Mouse (Mus musculus) left cerebral cortex, adult 2 months (tissue): ENCODE measurements around the gene Rasgef1a. TPM values are rescaled to one million over a fixed set of nuclear protein-coding genes. Genes with fewer than 3 reads are reported as not detected.
A peak's percentile ranks its signal among the peaks of the same experiment; 100 is the strongest.

Experiments
- DNase-seq, 2 experiments: peaks; one replicate each; pipeline ENCODE4 v3.0.0; 2021 to 2022; ENCODE audit warnings: low spot score in 2 of 2, mixed read lengths in 1 of 2; ENCODE audit errors: extremely low spot score in 1 of 2
- H3K27ac ChIP-seq: fragments of 200-600 bp; 2 replicates; pipeline ENCODE4 v1.8.1; 2022
- H3K4me3 ChIP-seq: fragments of 200-600 bp; 2 replicates; pipeline ENCODE4 v1.8.1; 2022
- CTCF ChIP-seq: fragments of 200-600 bp; IDR thresholded peaks from 2 replicates; pipeline ENCODE4 v1.8.1; 2022; ENCODE audit warnings: antibody characterized with exemption, mild to moderate bottlenecking, moderate library complexity
- intact Hi-C: fragments of 180-260 bp; cut with DNase I; formaldehyde crosslinking; loops from one replicate; pipeline ENCODE4 v1.15.1; 2025
- total RNA-seq, 2 experiments: library from RNA; stranded (reverse); gene quantifications; 2 replicates each; pipeline ENCODE4 v1.2.3; 2021

The Rasgef1a gene
- total RNA-seq, 2 experiments from 2014 or later = 208 to 213 TPM

- TF ChIP-seq CTCF = no peak
- no peak for DNase-seq
- Histone ChIP-seq H3K4me3 (no peak overlapping the region), H3K27ac (no peak overlapping the region)
- intact Hi-C loops = no loop called here
These were observed 65.5 kb downstream of the Rasgef1a start for GRCm38 (mm10) chr6:118076748-118077147.

- no peak overlapping the region; the same call in 1 of the 2 replicates for H3K27ac ChIP-seq
- no peak for DNase-seq
- TF ChIP-seq CTCF = no peak
- intact Hi-C loops = no loop called here
- H3K4me3 ChIP-seq = no peak overlapping the region
These were observed 66.2 kb downstream of the Rasgef1a start for GRCm38 (mm10) chr6:118077421-118077820.

GRCm38 (mm10) chr6:118078751-118079150, 67.5 kb downstream of the Rasgef1a start:
- intact Hi-C loops = no loop called here
- DNase-seq = peak in 1 of 2 experiments; percentile 9
- no peak for TF ChIP-seq CTCF
- no peak overlapping the region for H3K4me3 ChIP-seq
- no peak overlapping the region for H3K27ac ChIP-seq

- Histone ChIP-seq H3K4me3 (no peak overlapping the region), H3K27ac (no peak overlapping the region)
- TF ChIP-seq CTCF = no peak
- intact Hi-C loops = no loop called here
- peak in 1 of 2 experiments; percentile 7 for DNase-seq
These were observed 68.1 kb downstream of the Rasgef1a start for GRCm38 (mm10) chr6:118079292-118079691.

- intact Hi-C loops = no loop called here
- Histone ChIP-seq H3K27ac (no peak overlapping the region), H3K4me3 (no peak overlapping the region)
- DNase-seq = peak in 1 of 2 experiments; percentile 9
- no peak for TF ChIP-seq CTCF
These were observed 68.7 kb downstream of the Rasgef1a start for GRCm38 (mm10) chr6:118079762-118080465.

GRCm38 (mm10) chr6:118080711-118081110, 69.5 kb downstream of the Rasgef1a start:
- intact Hi-C loops = no loop called here
- DNase-seq = peak in 1 of 2 experiments; percentile 7
- Histone ChIP-seq H3K4me3 (no peak overlapping the region), H3K27ac (no peak overlapping the region)
- no peak for TF ChIP-seq CTCF

GRCm38 (mm10) chr6:118082384-118082783, 71.1 kb downstream of the Rasgef1a start:
- Histone ChIP-seq H3K27ac (no peak overlapping the region), H3K4me3 (no peak overlapping the region)
- TF ChIP-seq CTCF = no peak
- intact Hi-C loops = no loop called here
- no peak for DNase-seq

GRCm38 (mm10) chr6:118083608-118084007, 72.4 kb downstream of the Rasgef1a start:
- TF ChIP-seq CTCF = no peak
- intact Hi-C loops = no loop called here
- no peak overlapping the region for H3K4me3 ChIP-seq
- DNase-seq = no peak
- no peak overlapping the region for H3K27ac ChIP-seq

GRCm38 (mm10) chr6:118084596-118084995, 73.4 kb downstream of the Rasgef1a start:
- DNase-seq = no peak
- no peak for TF ChIP-seq CTCF
- H3K4me3 ChIP-seq = no peak overlapping the region
- intact Hi-C loops = no loop called here
- no peak overlapping the region for H3K27ac ChIP-seq

GRCm38 (mm10) chr6:118087955-118088354, 76.7 kb downstream of the Rasgef1a start:
- intact Hi-C loops = no loop called here

GRCm38 (mm10) chr6:118088750-118089440, 77.7 kb downstream of the Rasgef1a start:
- Histone ChIP-seq H3K4me3 (no peak overlapping the region), H3K27ac (no peak overlapping the region)
- TF ChIP-seq CTCF = no peak
- intact Hi-C loops = no loop called here
- no peak for DNase-seq

More at GRCm38 (mm10) chr6:118087955-118088354, 76.7 kb downstream of the Rasgef1a start:
- no peak overlapping the region for H3K4me3 ChIP-seq
- no peak overlapping the region for H3K27ac ChIP-seq
- peak; percentile 56 for TF ChIP-seq CTCF
- DNase-seq = no peak

- intact Hi-C loops = no loop called here
- no peak for TF ChIP-seq CTCF
- Histone ChIP-seq H3K4me3 (no peak overlapping the region), H3K27ac (no peak overlapping the region)
- no peak for DNase-seq
These were observed 79.6 kb downstream of the Rasgef1a start for GRCm38 (mm10) chr6:118090827-118091226.
